In the genomic region with DNA sequence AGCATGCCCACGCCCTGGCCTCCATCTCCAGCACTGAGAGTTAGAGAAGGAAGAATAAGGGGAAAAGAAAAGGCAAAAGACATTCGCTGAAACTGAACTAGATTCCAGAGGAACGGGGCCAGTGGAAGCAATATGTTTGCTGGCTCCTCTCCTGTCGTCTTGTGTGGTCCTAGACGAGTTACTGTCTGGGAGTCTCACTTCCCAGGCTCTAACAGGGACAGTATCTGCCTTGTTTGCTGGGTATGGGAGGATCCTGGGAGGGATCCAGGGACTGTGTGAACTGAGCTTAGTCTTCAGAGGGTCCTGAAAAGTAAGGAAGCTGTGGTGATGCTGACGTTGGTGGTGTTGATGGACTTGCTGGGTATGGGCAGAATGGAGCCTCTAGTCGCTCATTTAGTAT, we compare ENCODE assay signal across 27 mouse cellular contexts. TPM values are rescaled to one million over a fixed set of nuclear protein-coding genes. Genes with fewer than 3 reads are reported as not detected.
DNase-seq lines count a peak whose midpoint lies in the region; ATAC-seq and TF ChIP-seq lines count a peak whose summit lies in the region.
"Had no signal": no experiment of that assay in that cellular context is flagged by ENCODE, and none has a peak within 500 bp of the region (broad histone marks: within the 10 kb centered on the region; RNA-seq: fewer than 3 reads in every experiment).

No protein-coding gene starts in this region.

- TF ChIP-seq EP300 in lung, postnatal 0 days (IDR thresholded peaks at IDR 0.05) = no peak
- TF ChIP-seq EP300 in stomach, postnatal 0 days (optimal IDR thresholded peaks at IDR 0.05) = no peak

- no peak for DNase-seq in frontal cortex, postnatal 10 days (ENCODE audit: low spot score in 2 of 2)
- DNase-seq in lung, postnatal 0 days (ENCODE audit: low spot score) = no peak
- DNase-seq in stomach, postnatal 0 days (ENCODE audit: low spot score) = no peak
- no peak for DNase-seq in layer of hippocampus, adult 8-10 months (ENCODE audit: low spot score in 2 of 2)
- DNase-seq: adrenal gland, postnatal 10 days; cerebellum, adult 8-10 months; cerebellum, postnatal 25 days; gastrocnemius, postnatal 14 days; heart, postnatal 14 days; kidney, adult 11 months; kidney, postnatal 14 days; midbrain, embryonic 14.5 days; right cerebral cortex, postnatal 25 days; thymus, postnatal 4 days had no signal

- ATAC-seq in frontal cortex, adult (ENCODE audit: low TSS enrichment) = 0 out of 2 replicates have a peak, but pooled peaks have one; percentile 27
- ATAC-seq in intestine, embryonic 16.5 days = no peak; the same call in 1 of the 2 replicates
- ATAC-seq in intestine, embryonic 15.5 days = no peak
- peak; percentile 55; the same call in 1 of the 2 replicates for ATAC-seq in lung, embryonic 15.5 days (ENCODE audit: borderline replicate concordance, extremely low read depth, low FRiP score, low TSS enrichment)
- ATAC-seq in lung, postnatal 0 days = no peak
- ATAC-seq in stomach, postnatal 0 days (ENCODE audit: low FRiP score, low TSS enrichment) = no peak
- ATAC-seq: forebrain, embryonic 16.5 days; Patski had no signal

- TF ChIP-seq CTCF in lung, postnatal 0 days (IDR thresholded peaks at IDR 0.05) = no peak
- TF ChIP-seq CTCF in stomach, postnatal 0 days (IDR thresholded peaks at IDR 0.05; ENCODE audit: low read depth) = no peak

- no peaks in the 10 kb centered on the region for H3K36me3 ChIP-seq in intestine, embryonic 16.5 days (ENCODE audit: control insufficient read depth, insufficient read depth, low read length)
- no peaks in the 10 kb centered on the region for H3K36me3 ChIP-seq in intestine, embryonic 15.5 days
- H3K36me3 ChIP-seq in lung, embryonic 15.5 days = no peaks in the 10 kb centered on the region
- no peaks in the 10 kb centered on the region for H3K36me3 ChIP-seq in lung, postnatal 0 days (ENCODE audit: insufficient read depth, low read length)
- H3K36me3 ChIP-seq in stomach, postnatal 0 days (ENCODE audit: control insufficient read depth, insufficient read depth, low read length) = no peaks in the 10 kb centered on the region
- H3K36me3 ChIP-seq: embryonic facial prominence, embryonic 12.5 days; forebrain, embryonic 10.5 days; limb, embryonic 13.5 days; stomach, embryonic 15.5 days had no signal

- H3K27ac ChIP-seq in intestine, embryonic 16.5 days (ENCODE audit: low read length) = 0 out of 2 replicates have a peak overlapping the region, but pooled peaks have one; percentile 38
- H3K27ac ChIP-seq in intestine, embryonic 15.5 days = no peak overlapping the region
- no peak overlapping the region for H3K27ac ChIP-seq in lung, embryonic 15.5 days
- no peak overlapping the region for H3K27ac ChIP-seq in lung, postnatal 0 days (ENCODE audit: low read length)
- H3K27ac ChIP-seq in stomach, postnatal 0 days (replicated peaks) = peak overlapping the region; percentile 45; the same call in 1 of the 2 replicates
- H3K27ac ChIP-seq: embryonic facial prominence, embryonic 12.5 days; forebrain, embryonic 10.5 days; limb, embryonic 13.5 days; macrophage; stomach, embryonic 15.5 days had no signal

- WGBS in intestine, embryonic 16.5 days = 62% methylated on average over 7 of the region's 7 CpGs
- WGBS in intestine, embryonic 15.5 days = 73% methylated on average over 7 of the region's 7 CpGs
- 52% methylated on average over 7 of the region's 7 CpGs for WGBS in lung, embryonic 15.5 days
- WGBS in lung, postnatal 0 days = 62% methylated on average over 7 of the region's 7 CpGs
- WGBS in stomach, postnatal 0 days = 69% methylated on average over 7 of the region's 7 CpGs

- H3K9me3 ChIP-seq in intestine, embryonic 16.5 days (ENCODE audit: control insufficient read depth, low read length) = no peaks in the 10 kb centered on the region
- H3K9me3 ChIP-seq in intestine, embryonic 15.5 days = no peaks in the 10 kb centered on the region
- H3K9me3 ChIP-seq in lung, embryonic 15.5 days = no peaks in the 10 kb centered on the region
- H3K9me3 ChIP-seq in lung, postnatal 0 days (ENCODE audit: low read length) = no peaks in the 10 kb centered on the region
- no peaks in the 10 kb centered on the region for H3K9me3 ChIP-seq in stomach, postnatal 0 days (ENCODE audit: control insufficient read depth, low read length)
- H3K9me3 ChIP-seq: embryonic facial prominence, embryonic 12.5 days; forebrain, embryonic 10.5 days; limb, embryonic 13.5 days; stomach, embryonic 15.5 days had no signal

- H3K4me2 ChIP-seq in intestine, embryonic 16.5 days (ENCODE audit: low read depth, low read length) = no peak overlapping the region
- H3K4me2 ChIP-seq in intestine, embryonic 15.5 days (replicated peaks) = no peak overlapping the region
- no peak overlapping the region for H3K4me2 ChIP-seq in lung, embryonic 15.5 days
- no peak overlapping the region for H3K4me2 ChIP-seq in lung, postnatal 0 days (replicated peaks; ENCODE audit: low read depth, low read length)
- no peak overlapping the region for H3K4me2 ChIP-seq in stomach, postnatal 0 days (replicated peaks; ENCODE audit: low read depth)
- H3K4me2 ChIP-seq: embryonic facial prominence, embryonic 12.5 days; heart, embryonic 11.5 days; limb, embryonic 13.5 days; liver, embryonic 11.5 days; stomach, embryonic 15.5 days had no signal

- H3K9ac ChIP-seq in intestine, embryonic 16.5 days (ENCODE audit: low read depth, low read length) = peak overlapping the region; percentile 2; the same call in 1 of the 2 replicates
- H3K9ac ChIP-seq in intestine, embryonic 15.5 days = no peak overlapping the region
- no peak overlapping the region for H3K9ac ChIP-seq in lung, embryonic 15.5 days
- H3K9ac ChIP-seq in lung, postnatal 0 days (replicated peaks; ENCODE audit: low read depth) = no peak overlapping the region
- no peak overlapping the region for H3K9ac ChIP-seq in stomach, postnatal 0 days (ENCODE audit: low read length)
- H3K9ac ChIP-seq: embryonic facial prominence, embryonic 12.5 days; limb, embryonic 13.5 days; stomach, embryonic 15.5 days had no signal

- H3K27me3 ChIP-seq in intestine, embryonic 16.5 days (replicated peaks; ENCODE audit: control insufficient read depth, insufficient read depth, low read length) = no peaks in the 10 kb centered on the region
- H3K27me3 ChIP-seq in intestine, embryonic 15.5 days (replicated peaks) = no peaks in the 10 kb centered on the region
- H3K27me3 ChIP-seq in lung, embryonic 15.5 days = no peaks in the 10 kb centered on the region
- H3K27me3 ChIP-seq in lung, postnatal 0 days (replicated peaks; ENCODE audit: insufficient read depth, low read length) = no peaks in the 10 kb centered on the region
- H3K27me3 ChIP-seq in stomach, postnatal 0 days (ENCODE audit: control insufficient read depth, insufficient read depth, low read length) = no peaks in the 10 kb centered on the region
- H3K27me3 ChIP-seq: embryonic facial prominence, embryonic 12.5 days; limb, embryonic 13.5 days; Patski; stomach, embryonic 15.5 days had no signal

- no peak overlapping the region for H3K4me3 ChIP-seq in intestine, embryonic 16.5 days (ENCODE audit: low read length)
- no peak overlapping the region for H3K4me3 ChIP-seq in intestine, embryonic 15.5 days (replicated peaks)
- no peak overlapping the region for H3K4me3 ChIP-seq in lung, embryonic 15.5 days
- H3K4me3 ChIP-seq in lung, postnatal 0 days (ENCODE audit: low read depth, low read length) = no peak overlapping the region
- no peak overlapping the region for H3K4me3 ChIP-seq in stomach, postnatal 0 days (ENCODE audit: low read depth, low read length)
- H3K4me3 ChIP-seq: embryonic facial prominence, embryonic 12.5 days; forebrain, embryonic 10.5 days; limb, embryonic 13.5 days; stomach, embryonic 15.5 days had no signal

- no peaks in the 10 kb centered on the region for H3K4me1 ChIP-seq in intestine, embryonic 16.5 days (ENCODE audit: control insufficient read depth, insufficient read depth, low read length)
- H3K4me1 ChIP-seq in intestine, embryonic 15.5 days (replicated peaks) = 0 out of 2 replicates have a peak, but pooled peaks cover 2% of the 10 kb centered on the region
- H3K4me1 ChIP-seq in lung, embryonic 15.5 days = 0 out of 2 replicates have a peak, but pooled peaks cover 3% of the 10 kb centered on the region
- H3K4me1 ChIP-seq in lung, postnatal 0 days (ENCODE audit: insufficient read depth, low read depth, low read length) = no peaks in the 10 kb centered on the region
- H3K4me1 ChIP-seq in stomach, postnatal 0 days (replicated peaks; ENCODE audit: control insufficient read depth, insufficient read depth) = no peaks in the 10 kb centered on the region
- H3K4me1 ChIP-seq: embryonic facial prominence, embryonic 12.5 days; stomach, embryonic 15.5 days had no signal

RNA-seq across cellular contexts. Expression of gene Cyth3, which starts 10.3 kb away (rescaled TPM):
- 42.5 and 43.3 TPM in 2 replicates for polyA plus RNA-seq in intestine, embryonic 16.5 days (2015; fragmentation: Nextera tagmentation; extraction: Ambion mirVana)
- 43.7 and 44.3 TPM in 2 replicates for polyA plus RNA-seq in intestine, embryonic 15.5 days (2015; fragmentation: Nextera tagmentation; extraction: Ambion mirVana)
- 49.8 and 57.2 TPM in 2 replicates for polyA plus RNA-seq in lung, embryonic 15.5 days (2015; fragmentation: Nextera tagmentation; extraction: Ambion mirVana)
- polyA plus RNA-seq in lung, postnatal 0 days (2015; fragmentation: Nextera tagmentation; extraction: Ambion mirVana) = 87.3 and 96.6 TPM in 2 replicates
- polyA plus RNA-seq in stomach, postnatal 0 days (2015; fragmentation: Nextera tagmentation; extraction: Ambion mirVana) = 32.7 and 34.6 TPM in 2 replicates
- 10 to 100 TPM; 37.1 to 44.8 (median 39.0) TPM for total RNA-seq in layer of hippocampus, adult 8-10 months (2022)

Comparison
In these comparisons a context has a peak if more than half of its experiments do, and no peak if none do; other contexts are left out.
1. ATAC-seq: peak in frontal cortex, adult (single experiment) and lung, embryonic 15.5 days (single experiment); none in intestine, embryonic 16.5 days (single experiment), intestine, embryonic 15.5 days (single experiment), lung, postnatal 0 days (single experiment) and stomach, postnatal 0 days (single experiment).
2. H3K27ac ChIP-seq: peak in intestine, embryonic 16.5 days (single experiment) and stomach, postnatal 0 days (single experiment); none in intestine, embryonic 15.5 days (single experiment), lung, embryonic 15.5 days (single experiment) and lung, postnatal 0 days (single experiment).